ENCODE assay signal across 12 mouse cellular contexts in the genomic region with DNA sequence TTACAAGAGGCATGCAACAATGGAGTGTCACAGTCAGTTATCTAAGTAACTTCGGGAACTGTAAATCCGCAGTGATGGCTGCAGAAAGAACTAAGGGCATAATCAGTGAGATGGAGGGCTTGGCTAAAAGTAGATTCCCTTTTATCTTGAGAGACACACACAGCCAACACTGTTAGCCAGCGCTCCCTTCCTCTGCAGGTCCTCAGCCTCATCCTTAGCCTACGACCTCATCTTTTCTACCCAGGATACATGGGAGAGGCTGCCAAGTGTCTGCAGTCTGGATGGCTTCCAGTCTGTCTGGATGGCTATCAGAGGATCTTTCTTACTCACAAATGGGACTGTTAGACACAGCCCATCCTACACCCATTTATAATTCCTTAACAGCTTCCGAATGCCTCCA.
DNase-seq lines count a peak whose midpoint lies in the region; ATAC-seq and TF ChIP-seq lines count a peak whose summit lies in the region.
"Had no signal": no experiment of that assay in that cellular context is flagged by ENCODE, and none has a peak within 500 bp of the region (broad histone marks: within the 10 kb centered on the region; RNA-seq: fewer than 3 reads in every experiment).

No protein-coding gene starts in this region.

- WGBS in heart, embryonic 10.5 days: 32% methylated on average over 5 of the region's 5 CpGs
- 51% methylated on average over 5 of the region's 5 CpGs for WGBS in lung, embryonic 15.5 days

- H3K4me3 ChIP-seq in heart, embryonic 10.5 days: no peak overlapping the region
- H3K4me3 ChIP-seq in MEL (ENCODE audit: control insufficient read depth in 1 of 2, insufficient read depth in 1 of 2, low read depth in 2 of 2, low read length in 2 of 2): no peak overlapping the region
- no peak overlapping the region for H3K4me3 ChIP-seq in lung, embryonic 15.5 days
- H3K4me3 ChIP-seq: embryonic facial prominence, embryonic 15.5 days had no signal

- no peaks in the 10 kb centered on the region for H3K9me3 ChIP-seq in heart, embryonic 10.5 days
- H3K9me3 ChIP-seq in MEL (replicated peaks; ENCODE audit: insufficient read depth, low read length): no peaks in the 10 kb centered on the region
- H3K9me3 ChIP-seq in lung, embryonic 15.5 days: no peaks in the 10 kb centered on the region
- H3K9me3 ChIP-seq: embryonic facial prominence, embryonic 15.5 days had no signal

- peak; percentile 39 to 51; a peak in 2 of 4 replicates for TF ChIP-seq EP300 in MEL (IDR thresholded peaks at IDR 0.05; ENCODE audit: low read depth in 1 of 2, low read length in 2 of 2)

- TF ChIP-seq CTCF in MEL (IDR thresholded peaks at IDR 0.05 in 2 of 3, conservative IDR thresholded peaks at IDR 0.05 in 1 of 3; ENCODE audit: control insufficient read depth in 1 of 3, insufficient read depth in 1 of 3, low read depth in 2 of 3, low read length in 3 of 3, poor library complexity in 1 of 3, severe bottlenecking in 1 of 3): no peak

- H3K4me2 ChIP-seq in lung, embryonic 15.5 days: no peak overlapping the region
- H3K4me2 ChIP-seq: embryonic facial prominence, embryonic 15.5 days had no signal

- no peak overlapping the region for H3K27ac ChIP-seq in heart, embryonic 10.5 days
- no peak overlapping the region for H3K27ac ChIP-seq in MEL (ENCODE audit: control insufficient read depth, low read depth, low read length)
- 0 out of 2 replicates have a peak overlapping the region, but pooled peaks have one; percentile 57 for H3K27ac ChIP-seq in lung, embryonic 15.5 days
- H3K27ac ChIP-seq: embryonic facial prominence, embryonic 15.5 days; liver, embryonic 14.5 days had no signal

- ATAC-seq in lung, embryonic 15.5 days (ENCODE audit: borderline replicate concordance, extremely low read depth, low FRiP score, low TSS enrichment): peak; percentile 79; the same call in 1 of the 2 replicates
- ATAC-seq: inflammation-experienced regulatory T-cells, adult 6 months had no signal

- H3K9ac ChIP-seq in MEL (ENCODE audit: control insufficient read depth, low read depth, low read length, poor library complexity, severe bottlenecking): no peak overlapping the region
- no peak overlapping the region for H3K9ac ChIP-seq in lung, embryonic 15.5 days
- H3K9ac ChIP-seq: embryonic facial prominence, embryonic 15.5 days; liver, embryonic 14.5 days had no signal

- no peaks in the 10 kb centered on the region for H3K79me2 ChIP-seq in MEL (ENCODE audit: control insufficient read depth, insufficient read depth, low read length, poor library complexity)

- no peak for TF ChIP-seq POLR2A in MEL (IDR thresholded peaks at IDR 0.05; ENCODE audit: control insufficient read depth in 1 of 2, insufficient read depth in 1 of 2, low read depth in 1 of 2, low read length in 2 of 2, poor library complexity in 1 of 2)

- DNase-seq in heart, adult 8-10 months (ENCODE audit: low spot score): peak; percentile 19
- no peak for DNase-seq in heart, embryonic 10.5 days (ENCODE audit: low spot score)
- peak; percentile 62 for DNase-seq in MEL (ENCODE audit: low read depth, low spot score)
- peak; percentile 9 for DNase-seq in adrenal gland, adult 8-10 months
- no peak for DNase-seq in thymus, postnatal 25 days
- DNase-seq in left cerebral cortex, adult 11 months (ENCODE audit: low spot score): no peak
- DNase-seq in urinary bladder, adult 2 months (ENCODE audit: low spot score): no peak
- DNase-seq: layer of hippocampus, postnatal 36 days had no signal

- peaks cover 9% of the 10 kb centered on the region for H3K4me1 ChIP-seq in heart, embryonic 10.5 days
- peaks cover 5 to 9% of the 10 kb centered on the region in 2 experiments; a peak in 2 of 4 replicates for H3K4me1 ChIP-seq in MEL (ENCODE audit: control insufficient read depth in 1 of 2, insufficient read depth in 2 of 2, low read length in 2 of 2)
- H3K4me1 ChIP-seq in lung, embryonic 15.5 days: peaks cover 18% of the 10 kb centered on the region
- H3K4me1 ChIP-seq: embryonic facial prominence, embryonic 15.5 days had no signal

- no peaks in the 10 kb centered on the region for H3K27me3 ChIP-seq in heart, embryonic 10.5 days (ENCODE audit: insufficient read depth, poor library complexity, severe bottlenecking)
- H3K27me3 ChIP-seq in MEL (ENCODE audit: control insufficient read depth in 1 of 2, insufficient read depth in 2 of 2, low read length in 2 of 2): no peaks in the 10 kb centered on the region
- no peaks in the 10 kb centered on the region for H3K27me3 ChIP-seq in lung, embryonic 15.5 days
- H3K27me3 ChIP-seq: embryonic facial prominence, embryonic 15.5 days had no signal

- no peak for TF ChIP-seq RAD21 in MEL (IDR thresholded peaks at IDR 0.05; ENCODE audit: low read depth, low read length)

- no peaks in the 10 kb centered on the region for H3K36me3 ChIP-seq in heart, embryonic 10.5 days
- H3K36me3 ChIP-seq in MEL (ENCODE audit: control insufficient read depth in 1 of 2, insufficient read depth in 2 of 2, low read length in 2 of 2): peaks cover 0 to 11% of the 10 kb centered on the region in 2 experiments; a peak in 2 of 4 replicates
- H3K36me3 ChIP-seq in lung, embryonic 15.5 days: no peaks in the 10 kb centered on the region
- H3K36me3 ChIP-seq: embryonic facial prominence, embryonic 15.5 days had no signal

TF ChIP-seq in MEL, 35 proteins besides CTCF, POLR2A, EP300 and RAD21:
- TF ChIP-seq TCF12 (IDR thresholded peaks at IDR 0.05; ENCODE audit: low read depth, low read length) (peak; percentile 68), GATA1 (IDR thresholded peaks at IDR 0.05; ENCODE audit: low read depth, low read length) (peak; percentile 52), MAX (IDR thresholded peaks at IDR 0.05; ENCODE audit: low read length) (no peak), ETS1 (IDR thresholded peaks at IDR 0.05; ENCODE audit: low read depth, low read length) (peak; percentile 58), SIN3A (IDR thresholded peaks at IDR 0.05; ENCODE audit: low read length) (no peak)

Comparison
In these comparisons a context has a peak if more than half of its experiments do, and no peak if none do; other contexts are left out.
1. DNase-seq: peak in heart, adult 8-10 months (single experiment), MEL (single experiment) and adrenal gland, adult 8-10 months (single experiment); none in heart, embryonic 10.5 days (single experiment), thymus, postnatal 25 days (single experiment), left cerebral cortex, adult 11 months (single experiment) and urinary bladder, adult 2 months (single experiment).